13 mouse cellular contexts compared by ENCODE assay signal in the genomic region with DNA sequence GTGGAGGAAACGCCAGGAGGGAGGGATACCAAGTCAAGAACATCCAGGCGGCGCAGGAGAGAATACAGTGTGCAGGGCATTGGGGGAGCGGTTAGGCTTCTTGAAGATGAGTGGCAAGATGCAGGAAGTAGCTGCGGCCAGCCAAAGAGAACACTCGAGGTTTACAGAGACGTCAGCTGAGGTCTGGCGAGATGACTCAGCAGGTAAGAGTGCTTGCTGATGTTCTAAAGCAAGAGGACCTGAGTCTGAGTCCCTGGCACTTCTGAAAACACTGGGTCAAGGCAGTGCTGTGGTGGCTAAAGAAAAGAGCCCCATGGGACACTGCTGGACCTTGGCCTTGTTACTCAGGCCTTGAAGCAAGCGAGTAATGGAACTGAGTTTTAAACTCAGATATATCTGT.
DNase-seq lines count a peak whose midpoint lies in the region; ATAC-seq and TF ChIP-seq lines count a peak whose summit lies in the region.
"Had no signal": no experiment of that assay in that cellular context is flagged by ENCODE, and none has a peak within 500 bp of the region (broad histone marks: within the 10 kb centered on the region; RNA-seq: fewer than 3 reads in every experiment).

No protein-coding gene starts in this region.

- no peak overlapping the region for H3K4me3 ChIP-seq in lung, postnatal 0 days (ENCODE audit: low read depth, low read length)
- H3K4me3 ChIP-seq in megakaryocyte, embryonic 14.5 days (replicated peaks): peak overlapping the region; percentile 23
- no peak overlapping the region for H3K4me3 ChIP-seq in midbrain, embryonic 13.5 days (replicated peaks)
- H3K4me3 ChIP-seq: heart, embryonic 13.5 days; neural tube, embryonic 13.5 days had no signal

- H3K27me3 ChIP-seq in lung, postnatal 0 days (replicated peaks; ENCODE audit: insufficient read depth, low read length): no peaks in the 10 kb centered on the region
- peaks cover 6% of the 10 kb centered on the region for H3K27me3 ChIP-seq in megakaryocyte, embryonic 14.5 days (replicated peaks)
- no peaks in the 10 kb centered on the region; the same call in 1 of the 2 replicates for H3K27me3 ChIP-seq in midbrain, embryonic 13.5 days
- H3K27me3 ChIP-seq: neural tube, embryonic 13.5 days had no signal

- DNase-seq in lung, postnatal 0 days (ENCODE audit: low spot score): peak; percentile 77
- DNase-seq in lung, postnatal 14 days: no peak
- DNase-seq in adrenal gland, postnatal 10 days: peak; percentile 52
- peak; percentile 61 for DNase-seq in thymus, postnatal 25 days
- no peak for DNase-seq in adipocyte (ENCODE audit: low spot score)
- DNase-seq in neural tube, embryonic 10.5 days (ENCODE audit: extremely low spot score, low spot score): no peak
- DNase-seq: cerebellum, postnatal 36 days; kidney, postnatal 14 days had no signal

- no peaks in the 10 kb centered on the region for H3K9me3 ChIP-seq in lung, postnatal 0 days (ENCODE audit: low read length)
- no peaks in the 10 kb centered on the region for H3K9me3 ChIP-seq in megakaryocyte, embryonic 14.5 days
- no peaks in the 10 kb centered on the region for H3K9me3 ChIP-seq in midbrain, embryonic 13.5 days
- H3K9me3 ChIP-seq: heart, embryonic 13.5 days; neural tube, embryonic 13.5 days had no signal

- no peaks in the 10 kb centered on the region for H3K4me1 ChIP-seq in lung, postnatal 0 days (ENCODE audit: insufficient read depth, low read depth, low read length)
- peaks cover 38% of the 10 kb centered on the region for H3K4me1 ChIP-seq in megakaryocyte, embryonic 14.5 days
- no peaks in the 10 kb centered on the region; the same call in 1 of the 2 replicates for H3K4me1 ChIP-seq in midbrain, embryonic 13.5 days (replicated peaks)
- H3K4me1 ChIP-seq: neural tube, embryonic 13.5 days had no signal

- no peak for TF ChIP-seq CTCF in lung, postnatal 0 days (IDR thresholded peaks at IDR 0.05)

- no peak for TF ChIP-seq EP300 in lung, postnatal 0 days (IDR thresholded peaks at IDR 0.05)

- WGBS in lung, postnatal 0 days: 54% methylated on average over 9 of the region's 9 CpGs
- WGBS in midbrain, embryonic 13.5 days: 90% methylated on average over 9 of the region's 9 CpGs

- ATAC-seq in lung, postnatal 0 days: peak; percentile 73
- no peak for ATAC-seq in midbrain, embryonic 13.5 days
- ATAC-seq: hindbrain, embryonic 16.5 days had no signal

- H3K9ac ChIP-seq in lung, postnatal 0 days (replicated peaks; ENCODE audit: low read depth): no peak overlapping the region
- no peak overlapping the region for H3K9ac ChIP-seq in midbrain, embryonic 13.5 days (replicated peaks)
- H3K9ac ChIP-seq: heart, embryonic 13.5 days; neural tube, embryonic 13.5 days had no signal

- no peak overlapping the region for H3K27ac ChIP-seq in lung, postnatal 0 days (ENCODE audit: low read length)
- H3K27ac ChIP-seq in midbrain, embryonic 13.5 days: no peak overlapping the region
- H3K27ac ChIP-seq: heart, embryonic 13.5 days; neural tube, embryonic 13.5 days had no signal

- no peaks in the 10 kb centered on the region for H3K36me3 ChIP-seq in lung, postnatal 0 days (ENCODE audit: insufficient read depth, low read length)
- H3K36me3 ChIP-seq in megakaryocyte, embryonic 14.5 days (replicated peaks; ENCODE audit: low read length): no peaks in the 10 kb centered on the region
- H3K36me3 ChIP-seq in midbrain, embryonic 13.5 days: no peaks in the 10 kb centered on the region
- H3K36me3 ChIP-seq: heart, embryonic 13.5 days had no signal

- H3K4me2 ChIP-seq in lung, postnatal 0 days (replicated peaks; ENCODE audit: low read depth, low read length): no peak overlapping the region
- no peak overlapping the region for H3K4me2 ChIP-seq in midbrain, embryonic 13.5 days (replicated peaks)
- H3K4me2 ChIP-seq: heart, embryonic 13.5 days; neural tube, embryonic 13.5 days had no signal

Comparison
In these comparisons a context has a peak if more than half of its experiments do, and no peak if none do; other contexts are left out.
1. DNase-seq: peak in lung, postnatal 0 days (single experiment), adrenal gland, postnatal 10 days (single experiment) and thymus, postnatal 25 days (single experiment); none in lung, postnatal 14 days (single experiment), adipocyte (single experiment) and neural tube, embryonic 10.5 days (single experiment).